Mouse (Mus musculus) megakaryocyte, embryonic 14.5 days (primary cell): ENCODE measurements around the gene Dclk1.

Experiments
- FLI1 ChIP-seq: IDR thresholded peaks from 2 replicates; pipeline ENCODE4 v1.6.1; 2012; ENCODE audit warnings: low read length, inconsistent platforms, mixed read lengths
- GATA1 ChIP-seq: IDR thresholded peaks from 3 replicates; pipeline ENCODE4 v1.6.1; 2012; ENCODE audit warnings: mixed read lengths, low read length, inconsistent platforms, borderline replicate concordance

GRCm38 (mm10) chr3:55315827-55316226 is 73.7 kb downstream of the Dclk1 start:
- TF ChIP-seq GATA1 (no peak), FLI1 (no peak)
